Mouse (Mus musculus) megakaryocyte, embryonic 14.5 days (primary cell): ENCODE data around the gene Bhmt2.

Experiments used
- FLI1 ChIP-seq: IDR thresholded peaks from 2 replicates; pipeline ENCODE4 v1.6.1; 2012; ENCODE audit warnings: low read length, inconsistent platforms, mixed read lengths
- GATA1 ChIP-seq: IDR thresholded peaks from 3 replicates; pipeline ENCODE4 v1.6.1; 2012; ENCODE audit warnings: mixed read lengths, low read length, inconsistent platforms, borderline replicate concordance

DNA sequence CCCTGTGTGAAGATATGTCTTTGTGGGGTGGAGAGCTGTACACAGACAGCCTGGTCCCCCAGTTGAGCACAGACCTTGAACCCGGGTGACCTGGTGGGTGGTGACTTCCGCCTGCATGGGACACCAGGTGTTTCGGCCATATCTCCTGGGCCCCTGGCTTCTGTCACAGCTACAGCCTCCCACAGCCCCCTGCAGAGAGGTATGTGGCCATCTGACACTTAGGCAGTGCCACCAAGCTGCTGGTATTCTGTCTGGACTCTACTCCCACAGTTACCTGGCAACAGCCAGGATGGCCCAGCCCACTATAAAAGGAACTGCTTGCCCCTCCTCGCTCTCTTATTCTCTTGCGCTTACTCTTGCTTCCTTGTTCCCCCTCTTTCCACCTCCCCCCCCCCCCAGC, 16.2 kb downstream of the Bhmt2 start:
- no peak for TF ChIP-seq FLI1
- no peak for TF ChIP-seq GATA1
